Mouse (Mus musculus) gastrocnemius, postnatal 10 days (tissue): ENCODE measurements at regions not wholly inside any gene's neighbourhood (a gene's known extent, or its start where the extent isn't known, plus 50 kb on each side); places are given as distances from the start of the nearest gene placed in this dataset.

ENCODE experiments used
- DNase-seq: peaks from one replicate; pipeline ENCODE4 v3.0.0; 2021; ENCODE audit warnings: mixed read lengths

DNA sequence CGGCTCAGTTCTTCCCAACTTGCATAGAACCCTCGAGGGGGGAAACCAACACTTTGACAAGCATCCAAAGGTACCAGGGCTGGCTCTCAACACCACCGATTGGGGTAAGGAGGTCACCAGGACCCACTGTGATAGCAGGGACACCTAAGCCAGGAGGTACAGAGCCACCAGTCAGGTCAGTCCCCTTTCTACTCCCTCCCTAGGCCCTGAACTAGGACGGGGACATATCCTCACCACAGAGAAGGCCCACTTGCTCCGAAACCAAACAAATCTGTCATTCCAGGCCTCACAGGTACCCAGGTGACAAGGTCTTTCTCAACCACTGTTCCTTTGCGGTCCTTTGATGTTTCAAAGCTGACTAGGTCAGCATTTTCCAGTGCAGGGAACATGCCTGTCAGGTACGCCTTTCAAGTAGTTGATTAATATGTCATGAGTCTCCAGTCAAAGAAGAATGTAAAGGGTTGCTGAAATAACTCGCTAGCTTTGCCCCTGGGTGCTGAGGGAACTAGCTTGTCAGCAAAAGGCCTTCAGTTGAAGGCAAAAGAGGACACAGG lies 95.4 kb downstream of the Zfp36l1 start:
- no peak for DNase-seq

DNA sequence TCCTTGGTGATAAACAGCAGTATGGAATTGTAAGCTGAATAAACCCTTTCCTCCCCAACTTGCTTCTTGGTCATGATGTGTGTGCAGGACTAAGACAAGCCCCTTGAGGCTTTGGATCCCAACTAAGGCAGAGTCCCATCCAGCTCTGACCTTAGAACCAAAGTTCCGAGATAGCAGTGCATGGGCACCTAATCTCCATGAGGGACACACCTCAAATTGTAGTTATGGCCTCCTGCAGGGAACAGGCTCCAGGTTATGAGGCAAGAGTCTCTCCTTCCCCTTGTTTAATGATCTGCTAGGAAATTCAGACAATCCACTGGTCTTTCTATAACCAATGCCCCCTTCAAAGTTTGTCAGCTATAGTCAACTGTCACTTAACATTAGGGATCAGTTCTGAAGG lies 96.9 kb downstream of the Zfp36l1 start:
- DNase-seq, result no peak

DNA sequence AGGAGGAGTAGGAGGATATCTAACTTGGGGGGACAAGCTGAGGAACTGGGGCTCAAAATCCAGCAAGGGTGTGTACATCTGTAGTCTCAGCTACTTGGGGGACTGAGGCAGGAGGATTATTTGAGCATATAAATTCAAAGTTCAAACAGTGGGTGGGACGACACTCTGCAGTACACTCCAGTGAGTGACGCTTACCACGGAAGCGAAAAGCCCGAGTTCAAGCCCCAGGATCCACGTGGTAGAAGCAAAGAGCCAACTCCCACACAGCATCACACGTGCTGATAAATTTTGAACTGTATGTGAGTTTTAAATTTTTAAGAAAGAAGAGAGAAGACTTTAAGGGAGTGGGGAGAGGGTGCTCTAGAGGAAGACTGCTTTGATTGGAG lies 98.2 kb downstream of the Zfp36l1 start:
- DNase-seq, result no peak

DNA sequence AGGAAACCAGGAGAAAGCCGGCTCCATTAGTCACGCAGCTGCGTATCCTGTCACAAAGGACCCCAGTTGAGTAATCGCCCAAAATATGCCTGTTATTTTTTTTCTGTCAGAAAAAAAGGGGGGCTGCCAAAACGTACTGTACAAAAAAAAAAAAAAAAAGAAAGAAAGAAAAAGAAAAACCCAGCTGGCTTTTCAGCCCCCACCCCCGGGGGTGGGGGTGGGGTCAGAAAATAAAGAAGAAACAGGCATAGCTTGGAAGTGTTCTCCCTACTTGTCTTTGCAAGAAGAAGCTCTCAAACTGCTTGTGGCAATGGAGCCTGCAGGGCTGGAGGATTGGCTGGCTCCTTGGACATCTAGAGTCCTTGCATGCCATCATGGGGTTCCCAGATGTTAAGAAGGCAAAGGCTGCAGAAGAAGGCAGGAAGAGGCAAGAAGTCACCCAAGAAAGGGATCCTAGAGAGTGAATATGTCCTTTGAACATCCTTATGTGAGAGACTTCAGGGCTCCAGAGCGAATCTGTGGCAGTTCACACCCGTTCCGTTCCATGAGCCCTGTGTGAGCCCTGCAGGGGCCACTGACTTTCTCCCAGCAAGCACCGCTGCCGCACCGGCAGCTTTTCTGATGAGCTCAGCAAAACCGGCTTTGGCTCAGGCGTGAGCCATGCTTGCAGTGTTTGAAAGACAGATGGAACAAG lies 98.8 kb downstream of the Zfp36l1 start:
- DNase-seq, result peak; percentile 55

DNA sequence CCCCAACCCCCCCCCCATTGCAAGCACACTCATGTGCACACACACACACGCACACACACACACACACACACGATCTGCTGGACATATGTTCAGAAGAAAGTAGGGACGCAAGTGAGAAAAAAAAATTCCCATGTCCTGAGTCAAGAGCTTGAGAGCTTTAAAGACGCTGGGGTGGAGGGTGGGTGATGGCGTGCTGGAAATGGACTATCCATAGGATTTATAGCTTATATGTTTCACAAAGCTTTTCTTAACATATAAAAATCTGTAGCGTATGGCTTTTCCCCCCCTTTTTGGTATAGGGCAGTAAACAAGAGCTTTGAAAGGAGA lies 99.3 kb downstream of the Zfp36l1 start:
- DNase-seq, result no peak

DNA sequence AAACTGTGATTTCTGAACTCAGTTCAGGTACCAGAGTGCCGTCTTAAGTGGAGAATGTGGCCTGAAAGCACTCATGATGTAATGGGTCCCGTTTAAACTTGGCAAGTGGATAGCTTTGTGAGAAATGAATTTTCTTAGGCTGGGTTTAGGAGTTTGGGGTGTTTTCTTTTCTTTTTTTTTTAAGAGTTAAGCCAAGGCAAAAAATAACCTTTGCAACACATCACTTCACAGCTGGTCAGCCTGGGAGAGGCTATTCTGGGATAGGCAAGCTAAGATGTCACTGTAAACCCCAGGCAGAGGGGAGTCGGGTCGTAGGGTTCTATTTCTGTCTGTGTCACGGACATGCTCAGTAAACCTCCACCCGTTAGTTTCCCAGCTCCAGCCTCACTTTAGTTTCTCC lies 100.9 kb downstream of the Zfp36l1 start:
- DNase-seq, result no peak

DNA sequence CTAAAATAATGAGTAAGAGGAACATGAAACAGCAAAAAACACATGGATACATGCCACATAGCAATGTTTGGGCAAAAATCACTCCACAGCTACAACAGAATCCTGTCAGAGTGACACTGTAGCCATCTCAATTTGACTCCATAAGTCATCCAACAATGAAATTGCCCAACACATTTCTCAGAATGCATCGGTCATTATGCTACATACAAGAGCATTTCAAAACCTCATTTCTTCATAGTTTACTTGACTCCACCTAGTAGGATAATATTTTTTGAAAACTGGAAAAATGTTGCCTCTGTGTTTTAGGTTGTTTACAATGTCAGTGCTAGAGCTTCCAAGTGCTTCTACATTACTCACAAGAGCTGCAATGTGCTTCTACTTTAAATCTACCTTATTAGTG lies 101.9 kb downstream of the Zfp36l1 start:
- DNase-seq, result no peak

DNA sequence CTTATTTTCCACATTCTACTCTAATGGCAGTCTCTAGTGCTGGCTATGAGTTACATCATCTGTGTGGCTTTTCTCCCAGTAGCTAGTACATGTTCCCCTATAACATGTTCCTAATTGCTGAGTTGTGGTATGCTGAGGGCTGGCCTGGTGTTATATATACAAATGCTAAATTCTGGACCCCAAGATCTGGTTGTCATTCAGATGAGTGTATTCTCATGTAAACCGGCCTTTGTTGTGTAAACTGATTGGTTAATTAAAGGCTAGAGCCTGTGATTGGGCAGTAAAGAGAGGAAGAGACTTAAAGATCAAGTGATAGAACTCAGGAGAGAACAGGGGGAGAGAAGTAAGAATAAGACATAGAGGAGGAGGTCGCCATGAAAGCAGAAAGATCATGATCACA lies 102.6 kb downstream of the Zfp36l1 start:
- DNase-seq, result no peak

DNA sequence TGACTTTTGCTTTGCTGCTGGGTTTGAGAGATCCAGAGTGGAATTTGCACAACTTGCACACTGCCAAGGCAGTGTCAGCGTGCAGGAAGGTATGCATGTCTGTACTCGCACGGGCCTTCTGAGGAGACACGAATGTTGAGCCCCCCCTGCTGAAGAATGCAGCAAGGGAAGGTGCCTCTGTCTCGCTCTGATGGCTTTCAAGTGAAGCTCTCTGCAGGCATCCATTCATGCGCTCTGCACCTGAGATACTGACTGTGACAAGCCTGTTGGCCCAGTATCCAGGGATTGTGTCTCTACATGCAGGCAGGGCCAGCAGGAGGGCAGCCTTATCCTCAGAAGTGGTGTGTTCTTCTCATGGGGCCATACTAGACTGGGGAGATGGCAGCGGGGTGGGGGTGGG lies 105.0 kb downstream of the Zfp36l1 start:
- DNase-seq, result no peak

DNA sequence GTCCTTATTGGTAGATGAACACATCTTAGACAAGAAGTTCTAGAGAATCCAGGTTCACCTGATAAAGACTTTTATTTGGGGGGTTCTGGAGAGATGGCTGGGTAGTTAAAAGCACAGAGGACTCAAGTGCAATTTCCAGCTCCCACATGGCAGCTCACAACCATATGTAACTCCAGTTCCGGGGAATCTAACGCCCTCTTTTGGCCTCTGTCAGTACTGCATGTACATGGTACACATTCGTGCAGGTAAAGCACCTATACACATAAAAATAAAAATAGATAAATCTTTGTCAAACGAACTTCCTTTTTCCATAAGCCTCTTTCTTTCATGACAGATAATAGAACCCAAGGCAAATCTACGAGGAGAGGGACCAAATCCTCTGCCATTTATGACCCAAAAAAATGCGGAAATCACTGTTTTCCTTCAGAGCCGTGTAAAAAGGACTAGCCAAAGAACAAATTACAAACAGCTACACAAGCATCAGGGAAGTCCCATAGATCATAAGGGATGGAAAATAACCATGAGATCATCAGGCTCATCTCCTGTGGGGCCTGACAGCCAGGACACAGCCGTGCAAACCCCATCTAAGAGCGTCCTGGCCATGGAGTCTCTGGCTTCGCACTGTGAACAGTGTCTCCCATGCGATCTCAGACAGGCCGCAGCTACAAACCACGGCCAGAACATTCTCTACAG lies 107.4 kb downstream of the Zfp36l1 start:
- DNase-seq, result no peak

DNA sequence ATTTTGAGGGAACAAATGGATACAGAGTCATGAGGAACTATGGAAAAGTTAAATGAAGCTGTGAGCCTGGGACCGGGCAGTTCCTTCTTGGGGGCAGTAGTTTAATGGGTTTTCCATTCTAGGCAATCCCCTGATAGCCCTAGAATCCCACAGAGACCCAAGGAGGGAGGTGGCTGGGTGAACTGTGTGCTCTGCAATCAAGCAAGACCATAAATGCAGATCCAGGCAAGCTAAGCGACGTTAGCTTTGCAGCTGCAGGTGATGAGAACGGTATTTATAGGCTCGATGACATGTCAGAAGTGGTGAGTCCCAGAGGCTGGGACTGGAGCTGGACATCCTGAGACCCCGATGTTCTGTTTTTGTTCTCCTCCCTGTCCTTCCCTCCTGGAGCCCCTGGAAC lies 108.2 kb downstream of the Zfp36l1 start:
- DNase-seq, result no peak

DNA sequence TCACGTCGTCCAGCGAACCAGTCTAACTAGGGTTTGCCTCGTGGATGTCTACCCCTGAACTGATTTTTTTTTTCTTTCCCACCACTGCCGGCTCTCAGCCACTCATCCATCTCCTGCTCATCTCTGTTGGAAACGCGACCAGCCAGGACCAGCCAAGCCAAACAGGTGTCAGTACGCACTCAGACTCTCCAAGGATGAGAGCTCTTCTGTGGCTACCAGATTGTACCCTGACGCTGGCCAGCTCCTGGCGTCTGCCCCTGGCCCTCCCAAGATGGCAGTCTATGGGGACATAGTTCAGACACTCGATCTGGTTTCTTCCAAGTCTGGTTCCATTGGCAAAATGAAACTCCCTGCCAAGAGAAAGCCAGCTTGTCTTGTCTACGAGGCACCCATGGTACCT lies 109.3 kb downstream of the Zfp36l1 start:
- no peak for DNase-seq

DNA sequence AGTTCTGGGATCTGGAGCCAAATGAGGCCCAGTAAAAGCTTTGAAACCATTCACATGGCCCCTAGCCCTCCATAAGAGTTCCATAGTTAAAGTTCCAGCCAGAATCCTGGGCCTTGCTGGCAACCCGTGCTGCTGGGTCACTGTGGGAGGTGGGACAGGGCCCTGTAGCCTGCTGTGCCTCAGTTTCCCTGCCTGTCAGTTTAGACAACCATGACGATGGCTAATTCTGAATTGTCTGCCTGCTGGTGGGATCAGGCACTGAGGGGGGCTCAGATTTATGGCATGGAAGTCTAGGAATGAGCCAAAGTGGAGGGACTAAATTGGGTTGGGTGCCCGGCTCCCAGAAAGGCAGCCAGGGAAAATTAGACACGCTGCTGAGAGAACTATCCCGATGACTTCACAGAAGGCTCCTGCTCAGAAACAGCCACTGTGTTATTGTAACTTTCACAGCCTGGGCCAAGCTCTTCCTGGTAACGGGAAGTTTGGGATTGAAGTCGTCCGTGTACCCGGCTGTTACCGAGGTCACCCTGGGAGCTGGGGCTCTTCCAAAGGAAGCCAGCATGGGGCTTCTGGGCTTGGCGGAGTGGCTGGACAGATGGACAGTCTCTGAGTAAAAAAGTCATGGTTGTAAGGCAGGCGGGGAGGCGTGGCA lies 110.2 kb downstream of the Zfp36l1 start:
- DNase-seq, result no peak

DNA sequence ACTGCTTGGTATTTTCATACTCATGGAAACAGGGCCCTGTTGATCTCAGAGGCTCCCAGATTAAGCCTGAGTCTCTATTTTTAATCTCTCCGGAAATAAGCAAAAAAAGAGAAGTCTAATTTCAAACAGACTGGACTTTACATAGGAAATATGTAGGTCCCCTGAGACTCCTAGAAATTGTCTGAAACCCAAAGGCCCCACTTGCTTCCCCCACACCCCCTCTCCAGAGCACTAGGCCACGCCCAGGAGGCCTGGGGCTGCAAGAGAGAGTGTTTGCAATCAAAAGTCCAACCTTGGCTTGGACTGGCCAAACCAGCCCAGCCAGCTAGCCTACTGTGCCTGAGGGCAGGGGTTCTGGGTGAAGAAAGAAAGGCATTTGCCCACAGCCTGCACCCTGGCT lies 111.0 kb downstream of the Zfp36l1 start:
- no peak for DNase-seq

DNA sequence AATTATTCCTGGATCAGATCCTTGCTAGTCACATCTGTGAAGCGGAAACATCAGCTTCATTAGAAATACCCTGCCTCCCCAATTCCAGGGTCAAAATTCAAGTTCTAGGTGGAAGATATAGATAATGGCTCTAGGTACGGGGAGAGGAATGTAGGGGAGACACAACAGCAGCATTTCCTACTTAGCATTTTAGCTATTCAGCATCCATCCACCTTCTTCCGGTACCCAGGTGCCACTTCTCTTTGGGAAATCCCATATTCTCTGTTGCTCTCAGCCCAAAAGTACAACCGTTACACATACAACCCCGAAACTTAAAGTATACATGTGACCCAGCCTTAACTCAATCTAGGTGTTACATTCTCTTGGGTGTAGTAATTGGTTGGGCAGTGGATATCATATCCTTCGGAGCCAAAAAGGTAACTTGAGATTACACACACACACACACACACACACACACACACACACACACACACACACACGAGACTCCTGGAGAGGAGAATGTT lies 112.9 kb downstream of the Zfp36l1 start:
- DNase-seq, result no peak

DNA sequence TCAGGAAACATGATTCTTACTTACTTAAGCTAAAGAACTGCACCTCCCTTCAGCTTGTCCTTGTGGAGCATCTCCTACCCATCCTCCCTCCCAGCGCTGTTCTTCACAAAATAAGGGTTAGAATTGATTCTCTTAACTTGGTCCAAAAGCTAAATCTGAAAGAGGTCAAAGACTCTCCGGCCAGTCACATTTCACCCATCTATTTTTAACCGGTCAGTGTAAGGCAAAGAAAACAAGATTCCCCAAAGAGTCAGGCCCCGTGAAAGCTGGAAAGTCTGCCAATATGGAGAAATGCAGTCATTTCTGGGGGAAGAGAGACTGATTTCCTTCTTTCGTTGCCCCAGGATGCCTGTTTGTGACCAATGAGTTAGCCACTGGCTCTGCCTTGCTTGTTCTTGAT lies 114.0 kb downstream of the Zfp36l1 start:
- DNase-seq, result no peak

DNA sequence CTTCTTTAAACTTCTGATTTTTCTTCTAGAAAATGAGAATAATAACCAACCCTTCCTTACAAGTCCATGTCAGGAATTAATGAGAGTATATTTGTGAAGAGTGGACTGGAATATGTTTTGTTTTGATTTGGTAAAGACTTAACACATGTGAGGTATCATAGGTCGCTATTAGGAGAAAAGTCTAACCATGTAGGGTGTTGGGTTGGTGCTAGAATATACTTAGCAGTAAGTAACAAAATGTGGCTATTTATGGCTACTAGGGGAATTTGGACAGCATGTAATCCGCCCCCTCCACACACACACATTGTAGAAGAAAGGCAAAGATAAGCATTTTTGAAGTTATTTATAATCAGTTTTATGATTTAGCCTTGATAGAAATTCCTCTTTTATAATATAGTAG lies 114.5 kb downstream of the Zfp36l1 start:
- no peak for DNase-seq

DNA sequence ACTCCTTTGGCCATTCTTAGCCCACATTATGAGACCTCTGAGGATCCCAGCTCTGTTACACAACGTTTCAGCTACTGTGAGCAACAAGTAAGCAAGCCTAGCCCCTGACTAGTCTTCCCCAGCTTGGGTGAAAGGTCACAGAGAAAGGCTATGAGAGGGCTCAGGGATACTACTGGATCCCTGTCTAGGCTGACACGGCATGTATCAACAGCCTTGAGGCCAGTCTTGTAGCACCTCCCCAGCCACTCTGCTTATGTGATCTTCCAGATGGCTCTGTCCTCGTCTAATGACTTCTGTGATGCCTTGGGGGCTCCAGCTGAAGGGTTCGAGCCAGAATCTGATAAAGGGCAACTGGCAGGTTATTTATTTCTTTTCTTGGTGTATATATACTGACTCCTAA lies 115.6 kb downstream of the Zfp36l1 start:
- no peak for DNase-seq

DNA sequence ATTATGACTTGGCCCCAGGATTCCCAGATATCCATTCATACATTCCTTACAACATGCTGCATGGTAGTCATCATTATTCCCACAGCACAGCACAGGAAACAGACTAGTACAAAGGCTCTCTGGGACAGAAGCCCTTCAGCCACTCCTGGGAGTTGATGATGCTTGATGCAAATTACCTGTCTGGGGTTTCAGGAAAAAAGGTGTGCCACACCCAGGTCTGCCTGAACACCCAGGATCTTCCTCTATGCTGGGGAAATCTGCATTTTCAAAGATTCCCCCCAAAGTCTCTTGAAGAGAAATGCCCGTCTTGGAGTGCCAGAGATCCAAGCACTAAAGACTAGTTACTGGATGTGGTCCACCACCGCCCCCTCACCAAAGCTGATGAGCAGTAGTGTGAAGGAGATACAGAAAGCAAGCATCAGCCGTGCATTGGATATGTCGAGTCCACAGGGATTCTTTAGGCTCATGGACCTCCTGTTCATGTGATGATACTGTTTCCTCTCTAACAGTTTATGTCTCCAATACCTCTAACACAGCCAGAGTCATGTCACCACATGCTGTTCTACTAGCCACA lies 117.2 kb downstream of the Zfp36l1 start:
- no peak for DNase-seq

DNA sequence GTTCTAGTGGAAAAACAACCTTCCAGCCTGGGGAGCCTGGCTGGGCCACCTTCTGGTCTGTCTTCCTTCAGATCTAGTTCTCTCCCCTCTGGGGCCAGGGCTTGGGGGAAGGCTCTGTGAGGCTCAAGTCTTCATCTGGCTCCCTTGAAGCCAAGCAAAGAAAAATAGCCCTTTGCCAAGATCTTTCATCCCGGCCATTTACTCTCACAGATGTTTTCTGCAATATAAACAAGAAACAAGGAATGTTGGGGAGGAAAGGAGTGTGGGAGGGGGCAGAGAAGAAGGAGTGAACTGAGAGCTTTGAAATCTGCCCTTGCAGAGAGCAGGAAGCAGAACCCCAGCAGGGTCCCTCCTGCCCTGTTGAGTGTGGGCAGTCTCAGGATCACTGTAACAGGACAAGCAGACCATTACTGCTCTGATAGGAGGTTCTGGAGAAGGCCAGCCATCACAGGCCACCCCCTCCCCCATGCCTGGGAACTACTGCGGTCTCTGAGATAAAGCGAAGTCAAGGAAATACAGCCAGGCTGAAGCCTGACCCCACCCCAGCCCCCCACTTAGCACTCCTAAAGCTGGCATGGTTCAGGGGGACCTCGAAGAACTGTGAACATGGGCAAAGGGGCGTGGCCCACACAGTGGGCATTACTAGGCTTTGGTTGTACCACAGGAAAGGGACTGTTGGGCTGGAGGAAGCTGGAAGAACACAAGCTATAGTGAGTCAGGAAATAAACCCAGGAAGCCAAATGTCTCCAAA lies 118.8 kb downstream of the Zfp36l1 start:
- DNase-seq, result no peak

DNA sequence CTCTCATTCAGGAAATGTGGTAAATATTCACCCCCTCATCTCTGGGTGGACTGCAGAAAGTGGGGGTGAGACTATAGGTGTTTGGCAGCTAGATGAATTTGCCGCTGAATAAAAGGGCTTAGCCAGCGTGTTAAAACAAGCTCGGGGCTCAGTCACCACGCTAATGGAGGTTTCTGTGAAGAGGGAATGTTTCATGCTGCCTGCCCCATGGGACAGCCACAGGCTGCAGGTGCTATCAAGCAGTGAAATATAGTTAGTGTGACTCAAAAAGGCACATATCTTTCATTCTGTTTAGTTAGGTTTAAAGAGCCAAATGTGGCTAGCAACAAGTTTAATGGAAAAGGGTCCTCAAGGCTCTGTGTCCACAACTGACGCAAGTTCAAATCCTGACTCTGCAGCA lies 121.5 kb downstream of the Zfp36l1 start:
- no peak for DNase-seq

DNA sequence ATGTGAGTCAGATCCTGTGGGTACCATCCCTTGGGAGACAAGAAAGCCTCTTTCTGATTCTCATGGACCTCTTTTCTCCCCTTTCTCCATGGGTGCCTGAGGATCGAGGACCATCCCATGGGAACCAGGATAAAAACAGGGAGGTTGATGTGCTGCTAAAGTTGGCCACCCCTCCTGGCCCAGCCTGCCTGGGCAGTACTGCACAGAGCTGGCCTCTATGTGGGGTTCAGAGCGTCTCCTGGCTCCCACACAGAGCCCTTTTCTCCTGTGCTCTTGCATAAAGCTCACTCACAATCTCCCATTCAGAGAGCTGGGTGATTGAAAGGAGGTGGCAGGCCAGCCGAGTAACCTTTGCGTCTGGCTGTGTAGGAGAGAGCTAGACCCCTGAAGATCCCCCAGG lies 122.1 kb downstream of the Zfp36l1 start:
- DNase-seq, result peak; percentile 2
